Mouse (Mus musculus) left cerebral cortex, adult 8-10 months (tissue): ENCODE results near the gene Bmp10. TPM values are rescaled to one million over a fixed set of nuclear protein-coding genes. Genes with fewer than 3 reads are reported as not detected.
"Not testable (repeated sequence)": the region's sequence is repeated elsewhere in the genome, so short reads cannot be mapped to it uniquely, and the experiment has no call there.

Experiments used
- DNase-seq, 2 experiments: peaks; one replicate each; pipeline ENCODE4 v3.0.0; 2022; ENCODE audit warnings: low spot score in 2 of 2
- total RNA-seq, 4 experiments: library from RNA; stranded (reverse); gene quantifications; 2 replicates each; pipeline ENCODE4 v1.2.4; 2022

Bmp10 gene
- total RNA-seq, 4 experiments from 2014 or later: not detected

GRCm38 (mm10) chr6:87447217-87447616 is 18.4 kb downstream of the Bmp10 start:
- no peak for DNase-seq

DNA sequence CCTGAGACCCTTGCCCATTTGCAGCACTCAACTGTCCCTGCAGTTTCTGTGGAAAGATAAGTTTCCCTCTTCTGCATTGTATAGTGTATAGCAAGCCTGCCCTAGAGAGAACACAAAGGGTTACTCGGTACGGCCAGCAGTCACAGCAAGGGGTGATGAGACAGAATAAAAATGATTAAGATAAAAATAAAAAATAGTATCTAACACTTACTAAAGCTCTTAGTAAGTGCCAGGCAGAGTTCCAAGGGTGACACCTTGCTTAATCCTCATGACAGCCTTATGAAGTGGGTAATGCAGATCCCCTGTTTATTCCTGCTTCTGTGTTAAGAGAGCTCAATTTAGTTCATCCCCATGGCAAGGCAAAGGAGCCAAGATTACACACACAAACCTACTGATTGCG is 20.7 kb downstream of the Bmp10 start:
- no peak for DNase-seq

DNA sequence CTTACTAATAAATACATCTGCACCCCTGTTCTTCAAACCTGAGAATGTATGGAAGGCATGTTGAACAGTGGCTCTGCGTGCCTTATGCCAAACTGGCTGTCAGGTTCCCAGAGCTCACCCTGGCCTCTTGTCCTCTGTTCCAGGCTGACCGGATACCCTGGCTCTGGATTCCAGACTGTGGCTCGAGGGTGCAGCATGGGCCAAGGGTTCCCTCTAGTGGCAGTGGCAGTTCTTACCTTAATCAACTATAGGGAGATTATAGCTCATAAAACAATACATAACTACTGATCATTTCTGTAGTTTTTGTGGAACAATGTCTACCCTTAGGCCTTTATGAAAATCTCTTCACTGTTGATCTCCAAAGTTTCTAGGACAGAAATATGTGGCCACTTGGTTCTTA is 22.2 kb downstream of the Bmp10 start:
- DNase-seq: no peak

DNA sequence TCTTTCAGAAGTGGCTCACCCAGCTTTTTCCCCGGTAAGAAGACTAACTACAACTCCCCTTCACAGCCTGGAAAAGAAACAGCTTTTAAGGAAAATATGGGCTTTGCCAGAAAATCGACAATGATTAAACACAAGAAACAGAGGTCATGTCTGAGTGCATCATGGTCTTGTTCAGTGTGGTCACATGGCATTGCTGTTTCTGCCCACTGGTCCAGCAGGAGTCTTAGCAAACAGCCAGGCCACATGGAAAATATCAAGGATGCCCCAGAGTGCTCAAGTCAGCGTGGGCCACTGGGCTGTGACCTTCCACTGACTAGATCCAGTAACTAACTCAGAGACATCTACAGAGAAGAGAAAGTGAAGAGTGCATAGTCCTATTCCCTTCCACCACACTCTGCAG is 23.0 kb downstream of the Bmp10 start:
- DNase-seq: no peak

GRCm38 (mm10) chr6:87455507-87455906 is 26.7 kb downstream of the Bmp10 start:
- no peak for DNase-seq

DNA sequence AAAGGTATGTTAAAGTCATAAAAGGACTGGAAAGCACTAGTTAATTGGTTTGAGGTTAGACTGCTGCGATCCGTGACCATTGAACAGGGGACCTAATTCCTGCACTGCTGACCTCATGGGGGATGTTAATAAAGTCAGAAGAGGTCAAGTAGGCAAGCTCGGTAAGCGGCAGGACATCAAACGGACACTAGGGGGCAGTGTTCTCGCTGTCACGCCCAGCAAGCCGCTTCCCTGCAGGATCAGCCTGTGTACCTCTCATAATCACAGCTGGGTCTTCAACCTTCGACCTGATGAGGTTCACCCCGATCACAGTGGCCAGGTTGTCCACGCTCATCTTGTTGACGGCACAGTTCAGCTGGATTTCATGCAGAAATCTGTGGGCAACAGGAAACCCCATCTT is 37.4 kb downstream of the Bmp10 start:
- peak in 1 of 2 experiments; percentile 62 for DNase-seq

GRCm38 (mm10) chr6:87467373-87467772 is 38.6 kb downstream of the Bmp10 start:
- DNase-seq: no peak

DNA sequence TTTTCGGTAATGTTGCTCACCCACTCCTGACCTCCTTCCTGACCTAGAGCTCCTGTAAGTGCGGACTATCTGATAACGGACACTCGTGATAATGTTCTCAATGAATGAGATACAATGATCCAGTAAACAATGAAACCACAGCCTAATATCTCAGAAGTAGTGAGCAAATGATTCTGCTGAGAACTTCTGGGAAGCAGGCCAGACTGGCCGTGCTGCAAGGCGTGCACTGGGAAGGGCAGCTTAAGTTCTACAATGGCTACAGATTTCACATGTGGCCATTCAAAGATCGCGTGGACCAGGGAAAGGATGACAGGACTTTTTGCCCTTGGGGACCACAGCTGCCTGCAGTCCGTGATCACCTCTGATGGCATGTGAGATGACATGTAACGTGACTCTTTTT is 39.6 kb downstream of the Bmp10 start:
- no peak for DNase-seq

GRCm38 (mm10) chr6:87470098-87470497 is 41.3 kb downstream of the Bmp10 start:
- not testable (repeated sequence) for DNase-seq

DNA sequence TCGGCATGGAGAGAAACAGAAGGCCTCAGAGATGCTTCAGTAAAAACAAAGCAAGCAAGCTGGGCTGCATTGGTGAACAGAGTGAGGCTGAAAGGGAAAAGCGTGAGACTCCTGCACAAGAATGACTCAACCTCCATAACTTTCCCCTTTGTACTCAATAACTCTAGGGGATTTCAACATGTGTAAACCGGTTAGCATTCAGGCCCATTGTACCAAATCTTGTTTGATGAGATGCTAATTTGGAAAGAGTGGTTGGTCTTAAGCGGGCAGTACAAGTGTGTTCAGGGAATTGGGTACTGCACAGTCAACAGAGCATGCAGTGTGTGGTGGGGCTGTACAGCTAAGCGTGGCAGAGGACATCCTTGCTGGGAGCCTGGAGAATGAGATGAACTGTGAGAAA is 46.4 kb downstream of the Bmp10 start:
- DNase-seq: no peak

DNA sequence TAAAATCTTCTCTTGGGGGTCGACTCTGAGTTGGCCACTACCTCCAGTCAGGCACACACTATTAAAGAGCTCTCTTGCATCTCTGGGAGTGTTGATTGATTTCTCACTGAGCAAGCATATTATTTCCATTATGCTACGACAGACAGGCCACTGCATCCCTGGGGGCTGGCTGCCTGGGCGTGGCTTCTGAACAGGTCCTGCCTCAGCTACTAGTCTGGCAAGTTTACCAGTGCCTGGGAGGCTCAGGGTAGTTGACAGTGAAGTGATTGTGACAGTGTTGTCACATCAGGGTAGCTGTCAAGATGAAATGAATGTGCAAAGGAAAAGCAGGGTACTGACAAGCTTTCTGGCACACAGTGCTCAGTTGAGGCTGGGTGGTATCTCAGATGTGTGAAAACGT is 50.1 kb downstream of the Bmp10 start:
- no peak for DNase-seq

- DNase-seq: no peak
Observed at GRCm38 (mm10) chr6:87479291-87479999, 50.7 kb downstream of the Bmp10 start.

DNA sequence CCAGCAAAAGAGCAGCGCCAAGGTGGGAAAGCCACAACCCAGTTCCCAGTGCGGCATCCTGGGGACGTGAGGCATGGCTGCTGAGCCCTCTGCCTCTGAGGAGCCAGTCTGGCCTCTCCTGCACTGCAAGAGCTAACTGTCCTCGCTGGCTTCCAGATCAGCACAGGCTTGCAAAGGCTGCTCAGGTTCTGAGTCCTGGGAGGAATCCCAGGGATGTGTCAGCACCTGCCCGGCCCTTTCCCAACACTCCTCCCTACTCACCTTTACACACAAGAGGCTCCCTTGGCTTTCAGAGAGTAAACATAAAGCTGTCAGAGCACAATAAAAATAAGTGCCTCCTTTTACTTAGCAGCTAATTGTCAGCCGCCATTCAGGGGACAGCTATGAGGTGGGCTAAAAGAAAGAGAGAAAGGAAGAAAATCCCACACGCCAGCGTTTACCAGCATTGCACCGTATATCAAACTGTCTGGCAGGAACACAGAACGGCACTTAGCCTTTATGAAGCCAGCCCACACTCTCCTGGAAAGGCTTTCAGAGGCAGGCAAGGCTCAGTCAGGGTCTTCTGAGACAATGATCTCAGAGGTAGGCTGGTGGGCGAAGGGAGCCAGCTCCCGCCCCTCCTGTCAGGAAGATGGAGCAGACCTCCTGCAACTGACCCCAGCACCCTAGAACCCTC is 54.6 kb downstream of the Bmp10 start:
- no peak for DNase-seq

- DNase-seq: peak in 1 of 2 experiments; percentile 27
Observed at GRCm38 (mm10) chr6:87483900-87484289, 55.1 kb downstream of the Bmp10 start.

DNA sequence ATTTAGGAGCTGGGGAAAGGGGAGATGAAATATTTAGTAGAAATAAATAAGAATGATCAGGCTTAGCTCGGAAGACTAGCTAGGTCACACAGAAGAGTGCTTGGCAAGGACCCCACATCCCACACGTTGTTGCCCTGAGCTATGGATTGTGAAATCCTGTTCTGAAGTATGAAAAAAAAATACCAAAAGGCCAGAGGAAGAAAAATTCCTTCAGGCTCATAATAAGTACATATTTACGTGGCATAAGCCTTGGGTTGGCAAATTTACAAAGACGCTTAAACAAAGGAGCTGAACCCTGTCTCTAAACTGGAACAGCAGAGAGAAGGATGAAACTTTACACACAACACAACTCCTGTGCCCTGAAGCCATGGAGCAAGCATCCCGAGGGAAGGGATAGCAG is 56.0 kb downstream of the Bmp10 start:
- no peak for DNase-seq

Other genes with a start within 250 kb of the Bmp10 start
- 10 to 100 TPM; 15.7 to 18.7 (median 16.2) TPM for gene Antxr1, start 93.2 kb upstream of the Bmp10 start, total RNA-seq
- gene Gkn1, start 78.1 kb upstream of the Bmp10 start, total RNA-seq: under 1 TPM in 1 of 4 experiments, not detected in 3; 0.30 TPM
- gene Gkn2, start 55.6 kb upstream of the Bmp10 start, total RNA-seq: not detected
- gene Gkn3, start 40.1 kb upstream of the Bmp10 start, total RNA-seq: 1 to 10 TPM; 3.6 to 8.7 (median 5.3) TPM
- gene Arhgap25, start 104.3 kb downstream of the Bmp10 start, total RNA-seq: 10 to 100 TPM in 3 of 4 experiments, 1 to 10 TPM in 1; 10.0 to 13.5 (median 12.1) TPM
- gene Prokr1, start 161.7 kb downstream of the Bmp10 start, total RNA-seq: under 1 TPM; 0.34 to 0.46 (median 0.40) TPM
- 10 to 100 TPM in 1 of 4 experiments, 1 to 10 TPM in 3; 8.2 to 10.3 (median 9.2) TPM for gene Aplf, start 243.2 kb downstream of the Bmp10 start, total RNA-seq